Mouse (Mus musculus): ENCODE measurements at regions not wholly inside any gene's neighbourhood (a gene's known extent, or its start where the extent isn't known, plus 50 kb on each side); places are given as distances from the start of the nearest gene placed in this dataset.

- TF ChIP-seq CTCF (IDR thresholded peaks at IDR 0.05; ENCODE audit: borderline replicate concordance, insufficient read depth, low read length) (no peak), POLR2A (IDR thresholded peaks at IDR 0.05; ENCODE audit: low read depth, low read length) (no peak)
Observed at GRCm38 (mm10) chr2:18513435-18513834, 120.8 kb upstream of the Dnajc1 start.
